Mouse (Mus musculus) CH12.LX (cell line): Measurements from ENCODE around the gene Sar1b. TPM values are rescaled to one million over a fixed set of nuclear protein-coding genes. Genes with fewer than 3 reads are reported as not detected.

Source experiments
- DNase-seq: peaks from one replicate; pipeline ENCODE4 v3.0.0-alpha.2; 2013; ENCODE audit errors: extremely low read depth
- H3K27ac ChIP-seq: 2 replicates; pipeline ENCODE4 v1.5.1; 2012; ENCODE audit warnings: low read depth, mild to moderate bottlenecking, control low read depth, moderate library complexity; ENCODE audit not compliant: insufficient read depth
- H3K27me3 ChIP-seq: replicated peaks from 2 replicates; pipeline ENCODE3; 2012; ENCODE audit warnings: inconsistent platforms
- H3K36me3 ChIP-seq, 2 experiments: replicated peaks in 1 of 2; 2 replicates each; pipeline versions ENCODE3 to v1.6.1; 2012; ENCODE audit warnings: inconsistent platforms in 1 of 2, low read length in 1 of 2, mild to moderate bottlenecking in 1 of 2, mixed read lengths in 1 of 2, moderate library complexity in 1 of 2; ENCODE audit not compliant: control insufficient read depth in 1 of 2, insufficient read depth in 1 of 2
- H3K4me1 ChIP-seq, 2 experiments: 2 replicates each; pipeline ENCODE4 v1.6.1; 2012; ENCODE audit warnings: inconsistent platforms in 1 of 2, moderate library complexity in 1 of 2; ENCODE audit not compliant: insufficient read depth in 2 of 2, control insufficient read depth in 1 of 2
- H3K4me2 ChIP-seq: 2 replicates; pipeline ENCODE4 v1.6.1; 2012; ENCODE audit warnings: low read depth, mild to moderate bottlenecking, control low read depth; ENCODE audit not compliant: poor library complexity, insufficient read depth, severe bottlenecking
- H3K4me3 ChIP-seq, 3 experiments: fragments of 150-350 bp in 1 of 3; sonication (generic) in 1 of 3; replicated peaks in 1 of 3; 2 replicates each; pipeline versions ENCODE3 to v1.5.1; 2011 to 2012; ENCODE audit warnings: low read depth in 2 of 3, low read length in 2 of 3, mild to moderate bottlenecking in 2 of 3, moderate library complexity in 2 of 3, control low read depth in 1 of 3, improper control_type of control experiment in 1 of 3, inconsistent platforms in 1 of 3, mixed read lengths in 1 of 3; ENCODE audit not compliant: poor library complexity in 1 of 3
- H3K79me2 ChIP-seq: replicated peaks from 2 replicates; pipeline ENCODE4 v1.6.1; 2012; ENCODE audit warnings: mild to moderate bottlenecking, moderate library complexity; ENCODE audit not compliant: control insufficient read depth, poor library complexity, insufficient read depth, severe bottlenecking; ENCODE audit errors: extremely low read depth
- H3K9ac ChIP-seq: 2 replicates; pipeline ENCODE4 v1.6.1; 2012; ENCODE audit warnings: low read depth, mild to moderate bottlenecking, control low read depth, moderate library complexity; ENCODE audit not compliant: insufficient read depth
- H3K9me3 ChIP-seq: replicated peaks from 2 replicates; pipeline ENCODE3; 2012; ENCODE audit warnings: low read length, inconsistent platforms, mixed read lengths
- BHLHE40 ChIP-seq: IDR thresholded peaks from 2 replicates; pipeline ENCODE4 v1.6.1; 2011; ENCODE audit warnings: mild to moderate bottlenecking, low read depth, low read length, improper control_type of control experiment
- CHD1 ChIP-seq: IDR thresholded peaks from 2 replicates; pipeline ENCODE4 v1.6.1; 2012; ENCODE audit warnings: low read depth, low read length, improper control_type of control experiment, inconsistent platforms
- CHD2 ChIP-seq: IDR thresholded peaks from 2 replicates; pipeline ENCODE4 v1.6.1; 2011; ENCODE audit warnings: low read length, improper control_type of control experiment
- CTCF ChIP-seq, 2 experiments: IDR thresholded peaks in 1 of 2; conservative IDR thresholded peaks in 1 of 2; 2 replicates each; pipeline ENCODE4 v1.5.1; 2011 to 2012; ENCODE audit warnings: low read depth in 2 of 2, low read length in 2 of 2, improper control_type of control experiment in 1 of 2, inconsistent platforms in 1 of 2, mild to moderate bottlenecking in 1 of 2, moderate library complexity in 1 of 2
- E2F4 ChIP-seq: IDR thresholded peaks from 2 replicates; pipeline ENCODE4 v1.6.1; 2011; ENCODE audit warnings: low read depth, low read length, improper control_type of control experiment; ENCODE audit not compliant: insufficient replicate concordance
- ELF1 ChIP-seq: IDR thresholded peaks from 2 replicates; pipeline ENCODE4 v1.6.1; 2014; ENCODE audit warnings: low read depth, mild to moderate bottlenecking, inconsistent platforms, low read length, improper control_type of control experiment
- EP300 ChIP-seq: IDR thresholded peaks from 2 replicates; pipeline ENCODE4 v1.6.1; 2011; ENCODE audit warnings: low read length, improper control_type of control experiment
- ETS1 ChIP-seq: conservative IDR thresholded peaks from 2 replicates; pipeline ENCODE4 v1.6.1; 2012; ENCODE audit warnings: low read depth, mild to moderate bottlenecking, inconsistent platforms, low read length, improper control_type of control experiment, moderate library complexity
- GABPA ChIP-seq: IDR thresholded peaks from 2 replicates; pipeline ENCODE4 v1.6.1; 2012; ENCODE audit warnings: low read depth, low read length, improper control_type of control experiment, inconsistent platforms; ENCODE audit not compliant: insufficient replicate concordance
- HCFC1 ChIP-seq: IDR thresholded peaks from 2 replicates; pipeline ENCODE4 v1.6.1; 2012; ENCODE audit warnings: low read depth, mild to moderate bottlenecking, inconsistent platforms, low read length, improper control_type of control experiment
- IRF4 ChIP-seq: IDR thresholded peaks from 2 replicates; pipeline ENCODE4 v1.6.1; 2014; ENCODE audit warnings: low read depth, mild to moderate bottlenecking, inconsistent platforms, low read length, improper control_type of control experiment
- JUN ChIP-seq: IDR thresholded peaks from 2 replicates; pipeline ENCODE4 v1.6.1; 2011; ENCODE audit warnings: low read depth, mild to moderate bottlenecking, low read length, improper control_type of control experiment, moderate library complexity; ENCODE audit not compliant: insufficient read depth
- JUND ChIP-seq: conservative IDR thresholded peaks from 2 replicates; pipeline ENCODE4 v1.6.1; 2011; ENCODE audit warnings: low read depth, low read length, improper control_type of control experiment
- KAT2A ChIP-seq: IDR thresholded peaks from 2 replicates; pipeline ENCODE4 v1.6.1; 2012; ENCODE audit warnings: low read length, improper control_type of control experiment, inconsistent platforms; ENCODE audit not compliant: insufficient replicate concordance
- MAFK ChIP-seq: IDR thresholded peaks from 2 replicates; pipeline ENCODE4 v1.6.1; 2011; ENCODE audit warnings: low read length, improper control_type of control experiment; ENCODE audit not compliant: insufficient replicate concordance
- MAX ChIP-seq: IDR thresholded peaks from 2 replicates; pipeline ENCODE4 v1.6.1; 2011; ENCODE audit warnings: low read length, improper control_type of control experiment
- MAZ ChIP-seq: IDR thresholded peaks from 2 replicates; pipeline ENCODE4 v1.6.1; 2012; ENCODE audit warnings: low read depth, mild to moderate bottlenecking, inconsistent platforms, low read length, improper control_type of control experiment, moderate library complexity
- MEF2A ChIP-seq: IDR thresholded peaks from 2 replicates; pipeline ENCODE4 v1.6.1; 2014; ENCODE audit warnings: low read depth, mild to moderate bottlenecking, inconsistent platforms, low read length, improper control_type of control experiment, borderline replicate concordance
- MXI1 ChIP-seq: IDR thresholded peaks from 2 replicates; pipeline ENCODE4 v1.6.1; 2011; ENCODE audit warnings: mild to moderate bottlenecking, low read depth, low read length, improper control_type of control experiment
- MYC ChIP-seq: IDR thresholded peaks from 2 replicates; pipeline ENCODE4 v1.6.1; 2011; ENCODE audit warnings: low read depth, mild to moderate bottlenecking, improper control_type of control experiment, low read length
- NELFE ChIP-seq: IDR thresholded peaks from 2 replicates; pipeline ENCODE4 v1.6.1; 2011; ENCODE audit warnings: low read depth, low read length, improper control_type of control experiment
- NRF1 ChIP-seq: IDR thresholded peaks from 2 replicates; pipeline ENCODE4 v1.6.1; 2014; ENCODE audit warnings: low read depth, mild to moderate bottlenecking, inconsistent platforms, low read length, improper control_type of control experiment, moderate library complexity
- PAX5 ChIP-seq: IDR thresholded peaks from 2 replicates; pipeline ENCODE4 v1.6.1; 2012; ENCODE audit warnings: low read length, inconsistent platforms, mixed read lengths
- POLR2A ChIP-seq: IDR thresholded peaks from 2 replicates; pipeline ENCODE4 v1.6.1; 2011; ENCODE audit warnings: low read depth, mild to moderate bottlenecking, improper control_type of control experiment, low read length
- POLR2AphosphoS2 ChIP-seq: IDR thresholded peaks from 2 replicates; pipeline ENCODE4 v1.6.1; 2011; ENCODE audit warnings: low read depth, low read length, improper control_type of control experiment
- RAD21 ChIP-seq: IDR thresholded peaks from 2 replicates; pipeline ENCODE4 v1.6.1; 2011; ENCODE audit warnings: low read depth, mild to moderate bottlenecking, low read length, improper control_type of control experiment, moderate library complexity
- RCOR1 ChIP-seq: conservative IDR thresholded peaks from 2 replicates; pipeline ENCODE4 v1.6.1; 2012; ENCODE audit warnings: low read depth, mild to moderate bottlenecking, inconsistent platforms, low read length, improper control_type of control experiment
- SIN3A ChIP-seq: IDR thresholded peaks from 2 replicates; pipeline ENCODE4 v1.6.1; 2012; ENCODE audit warnings: low read length, improper control_type of control experiment, inconsistent platforms
- SMC3 ChIP-seq: IDR thresholded peaks from 2 replicates; pipeline ENCODE4 v1.6.1; 2011; ENCODE audit warnings: low read depth, low read length, improper control_type of control experiment
- TBP ChIP-seq: conservative IDR thresholded peaks from 2 replicates; pipeline ENCODE4 v1.6.1; 2011; ENCODE audit warnings: low read depth, low read length, improper control_type of control experiment
- TCF12 ChIP-seq: IDR thresholded peaks from 2 replicates; pipeline ENCODE4 v1.6.1; 2014; ENCODE audit warnings: low read depth, mild to moderate bottlenecking, inconsistent platforms, low read length, improper control_type of control experiment
- UBTF ChIP-seq: IDR thresholded peaks from 2 replicates; pipeline ENCODE4 v1.6.1; 2012; ENCODE audit warnings: low read depth, mild to moderate bottlenecking, inconsistent platforms, low read length, improper control_type of control experiment, moderate library complexity
- USF1 ChIP-seq: IDR thresholded peaks from 2 replicates; pipeline ENCODE4 v1.6.1; 2014; ENCODE audit warnings: low read depth, mild to moderate bottlenecking, inconsistent platforms, low read length, improper control_type of control experiment
- USF2 ChIP-seq: conservative IDR thresholded peaks from 2 replicates; pipeline ENCODE4 v1.6.1; 2011; ENCODE audit warnings: low read depth, low read length, improper control_type of control experiment
- ZC3H11A ChIP-seq: IDR thresholded peaks from 2 replicates; pipeline ENCODE4 v1.6.1; 2012; ENCODE audit warnings: low read depth, mild to moderate bottlenecking, inconsistent platforms, low read length, improper control_type of control experiment
- ZKSCAN1 ChIP-seq: IDR thresholded peaks from 2 replicates; pipeline ENCODE4 v1.6.1; 2012; ENCODE audit warnings: low read depth, inconsistent platforms, low read length, improper control_type of control experiment, borderline replicate concordance
- ZMIZ1 ChIP-seq: IDR thresholded peaks from 2 replicates; pipeline ENCODE4 v1.6.1; 2012; ENCODE audit warnings: low read depth, mild to moderate bottlenecking, inconsistent platforms, low read length, improper control_type of control experiment
- ZNF384 ChIP-seq: IDR thresholded peaks from 2 replicates; pipeline ENCODE4 v1.6.1; 2012; ENCODE audit warnings: low read depth, low read length, improper control_type of control experiment, inconsistent platforms
- dilution Hi-C: fragments of 300-500 bp; cut with MboI; formaldehyde crosslinking; loops from 2 replicates; pipeline ENCODE4 v1.14.3; 2020; ENCODE audit warnings: low sequenced_read_pairs; ENCODE audit not compliant: extremely low pct_unique_long_range_greater_than_20kb, extremely low pct_ligation_motif_present
- in situ Hi-C: fragments of 300-500 bp; cut with MboI; formaldehyde crosslinking; loops from 3 replicates; pipeline ENCODE4 v1.14.3; 2019; ENCODE audit warnings: low sequenced_read_pairs, low pct_ligation_motif_present, low pct_unique_long_range_greater_than_20kb, mixed read lengths
- polyA plus RNA-seq: library from polyadenylated mRNA; unstranded; fragments of >175 nt; gene quantifications from 2 replicates; pipeline ENCODE4 v1.2.1, GENCODE M21; 2012; ENCODE audit warnings: low read depth; ENCODE audit not compliant: insufficient read length
- total RNA-seq, 2 experiments: library from RNA; depleted of rRNA; stranded (reverse); fragments of 300-350 nt in 1 of 2; fragments of >200 nt in 1 of 2; gene quantifications; 2 replicates each; pipeline ENCODE4 v1.2.3; 2012 to 2014

The Sar1b gene
- total and polyA plus RNA-seq, 3 experiments, result 79.3 to 258 (median 171) TPM

DNA sequence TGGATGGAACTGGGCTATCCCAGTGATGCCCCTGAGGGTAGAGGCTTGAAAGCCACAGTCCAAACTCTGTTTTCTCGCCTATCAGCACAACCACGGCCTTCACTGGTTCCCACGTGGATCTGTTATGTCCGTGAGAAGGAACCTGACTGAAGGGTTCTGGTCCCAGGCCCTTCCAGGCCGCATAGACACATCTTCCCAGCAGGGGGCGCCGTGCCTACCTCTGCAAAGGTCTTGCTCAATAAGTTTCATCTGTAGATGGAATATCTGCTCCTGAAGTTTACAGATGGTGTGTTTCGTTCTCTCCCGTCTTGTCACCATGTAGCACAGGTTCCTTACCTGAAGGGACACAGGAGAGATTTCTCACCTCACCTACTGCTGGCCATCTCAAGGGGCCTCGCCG, 57.4 kb downstream of the Sar1b start:
- H3K36me3 ChIP-seq, result peaks cover 95 to 99% of the 10 kb centered on the region in 2 experiments
- H3K4me2 ChIP-seq, result no peak overlapping the region
- in situ Hi-C loops (loop anchor here (10.0 kb wide), 1 partner anchor 144 kb away; the partner anchor contains the start of gene Cdkn2aipnl), dilution Hi-C loops (no loop called here)
- no peak overlapping the region for H3K9ac ChIP-seq
- peaks cover 48% of the 10 kb centered on the region for H3K79me2 ChIP-seq
- H3K27me3 ChIP-seq, result no peaks in the 10 kb centered on the region
- H3K9me3 ChIP-seq, result peaks cover 4% of the 10 kb centered on the region
- H3K4me1 ChIP-seq, result peaks cover 68 to 90% of the 10 kb centered on the region in 2 experiments
- peak; percentile 83 for DNase-seq
- no peak overlapping the region for H3K4me3 ChIP-seq
- TF ChIP-seq EP300 (0 out of 2 replicates have a peak, but pooled peaks have one; percentile 19), BHLHE40 (peak; percentile 26; the same call in 1 of the 2 replicates), SMC3 (peak; percentile 96), ETS1 (no peak), ZC3H11A (peak; percentile 80), NELFE (peak; percentile 54; the same call in 1 of the 2 replicates), ELF1 (0 out of 2 replicates have a peak, but pooled peaks have one; percentile 14), JUND (no peak), CHD1 (no peak), ZKSCAN1 (no peak), MAZ (no peak), ZNF384 (peak; percentile 52; the same call in 1 of the 2 replicates), CTCF (conservative IDR thresholded peaks at IDR 0.05 in 1 of 2, IDR thresholded peaks at IDR 0.05 in 1 of 2; ENCODE audit: low read depth in 2 of 2, low read length in 2 of 2) (peak; percentile 80 to 89), KAT2A (0 out of 2 replicates have a peak, but pooled peaks have one; percentile 20), UBTF (no peak), MYC (0 out of 2 replicates have a peak, but pooled peaks have one; percentile 46), MXI1 (peak; percentile 46; the same call in 1 of the 2 replicates), MAX (peak; percentile 75; the same call in 1 of the 2 replicates), ZMIZ1 (no peak), HCFC1 (no peak), TBP (no peak), E2F4 (no peak), CHD2 (no peak), PAX5 (no peak), SIN3A (peak; percentile 77), POLR2A (no peak), POLR2AphosphoS2 (no peak), TCF12 (peak; percentile 47; the same call in 1 of the 2 replicates), IRF4 (peak; percentile 59; the same call in 1 of the 2 replicates), MEF2A (peak; percentile 41; the same call in 1 of the 2 replicates), JUN (no peak), USF1 (no peak), RAD21 (peak; percentile 81), RCOR1 (peak; percentile 64; the same call in 1 of the 2 replicates), NRF1 (no peak), MAFK (no peak), GABPA (no peak), USF2 (no peak)
- H3K27ac ChIP-seq, result peak overlapping the region; percentile 67
